16 mouse cellular contexts compared by ENCODE assay signal in the genomic region with DNA sequence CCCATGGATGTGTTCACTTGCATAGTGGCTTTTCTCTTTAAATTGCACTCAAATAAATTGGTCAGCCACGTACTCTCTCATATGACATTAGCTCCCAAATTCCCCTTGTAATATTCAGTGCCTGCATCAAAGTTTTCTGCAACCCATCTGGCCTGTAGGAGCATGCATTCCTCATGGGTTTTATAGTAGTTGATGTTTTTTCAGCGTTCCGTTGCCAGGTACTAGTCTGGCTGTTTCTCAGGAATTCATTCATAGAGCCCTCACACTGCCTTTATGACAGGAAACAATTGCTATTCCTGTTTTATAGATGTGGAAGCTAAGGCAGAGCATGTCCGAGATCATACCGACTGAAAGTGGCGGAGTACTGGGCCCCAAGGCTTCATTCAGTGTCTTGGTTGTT.
"Had no signal": no experiment of that assay in that cellular context is flagged by ENCODE, and none has a peak within 500 bp of the region (broad histone marks: within the 10 kb centered on the region; RNA-seq: fewer than 3 reads in every experiment).

No protein-coding gene starts in this region.

- H3K36me3 ChIP-seq: neural tube, embryonic 13.5 days; neural tube, embryonic 15.5 days; stomach, embryonic 15.5 days had no signal

- H3K4me2 ChIP-seq: neural tube, embryonic 13.5 days; neural tube, embryonic 15.5 days; stomach, embryonic 15.5 days had no signal

- DNase-seq: retina, postnatal 1 day; right cerebral cortex, adult 18-20 months; right cerebral cortex, postnatal 14 days; right cerebral cortex, postnatal 25 days; right cerebral cortex, postnatal 4 days; spleen, adult 18-20 months; thymus, adult 18-20 months; thymus, adult 2 months; thymus, postnatal 14 days; thymus, postnatal 25 days; thymus, postnatal 36 days; thymus, postnatal 4 days had no signal

- H3K4me1 ChIP-seq: neural tube, embryonic 13.5 days; neural tube, embryonic 15.5 days; stomach, embryonic 15.5 days had no signal

- H3K27ac ChIP-seq: neural tube, embryonic 13.5 days; neural tube, embryonic 15.5 days; stomach, embryonic 15.5 days; stomach, postnatal 0 days had no signal

- H3K27me3 ChIP-seq: neural tube, embryonic 13.5 days; neural tube, embryonic 15.5 days; stomach, embryonic 15.5 days had no signal

- H3K9me3 ChIP-seq: neural tube, embryonic 13.5 days; neural tube, embryonic 15.5 days; stomach, embryonic 15.5 days had no signal

- H3K4me3 ChIP-seq: neural tube, embryonic 13.5 days; neural tube, embryonic 15.5 days; stomach, embryonic 15.5 days had no signal

- H3K9ac ChIP-seq: neural tube, embryonic 13.5 days; neural tube, embryonic 15.5 days; stomach, embryonic 15.5 days had no signal
